Mouse (Mus musculus) erythroblast, embryonic 14.5 days (primary cell): ENCODE measurements around the gene Rhox6. TPM values are rescaled to one million over a fixed set of nuclear protein-coding genes. Genes with fewer than 3 reads are reported as not detected.
"Not testable (repeated sequence)": the region's sequence is repeated elsewhere in the genome, so short reads cannot be mapped to it uniquely, and the experiment has no call there.

Experiments used
- H3K27me3 ChIP-seq: 2 replicates; pipeline ENCODE4 v1.6.1; 2012; ENCODE audit warnings: inconsistent platforms; ENCODE audit not compliant: control insufficient read depth
- H3K36me3 ChIP-seq: 2 replicates; pipeline ENCODE4 v1.6.1; 2012; ENCODE audit warnings: mild to moderate bottlenecking, inconsistent platforms; ENCODE audit not compliant: control insufficient read depth
- H3K4me1 ChIP-seq: 2 replicates; pipeline ENCODE4 v1.6.1; 2012; ENCODE audit warnings: inconsistent platforms; ENCODE audit not compliant: control insufficient read depth
- H3K4me3 ChIP-seq: replicated peaks from 2 replicates; pipeline ENCODE3; 2012; ENCODE audit warnings: moderate library complexity, mild to moderate bottlenecking, inconsistent platforms
- H3K9me3 ChIP-seq: 2 replicates; pipeline ENCODE4 v1.6.1; 2012; ENCODE audit warnings: low read length, inconsistent platforms, mixed read lengths; ENCODE audit not compliant: control insufficient read depth
- GATA1 ChIP-seq: IDR thresholded peaks from 2 replicates; pipeline ENCODE4 v1.6.1; 2012; ENCODE audit warnings: low read length, inconsistent platforms, mixed read lengths
- TAL1 ChIP-seq: IDR thresholded peaks from 3 replicates; pipeline ENCODE4 v1.6.1; 2012; ENCODE audit warnings: low read length, inconsistent platforms, mixed read lengths
- polyA plus RNA-seq: library from polyadenylated mRNA; stranded (reverse); fragments of >175 nt; gene quantifications from 2 replicates; pipeline ENCODE4 v1.2.3, GENCODE M21; 2012

The Rhox6 gene
- polyA plus RNA-seq = not detected in 2 replicates

- not testable (repeated sequence) for H3K9me3 ChIP-seq, H3K36me3 ChIP-seq, H3K4me1 ChIP-seq, H3K4me3 ChIP-seq, H3K27me3 ChIP-seq
Observed at GRCm38 (mm10) chrX:37826610-37827009, at the start of gene Rhox6. Gene Rhox6 (plus strand): TSS chrX:37826910.

GRCm38 (mm10) chrX:37807286-37808080, 19.2 kb upstream of the Rhox6 start:
- no peaks in the 10 kb centered on the region; the same call in 1 of the 2 replicates for H3K27me3 ChIP-seq
- H3K4me3 ChIP-seq = no peak overlapping the region
- H3K4me1 ChIP-seq = no peaks in the 10 kb centered on the region
- TF ChIP-seq TAL1 (no peak), GATA1 (no peak)
- H3K36me3 ChIP-seq = no peaks in the 10 kb centered on the region
- peaks cover 10% of the 10 kb centered on the region for H3K9me3 ChIP-seq

DNA sequence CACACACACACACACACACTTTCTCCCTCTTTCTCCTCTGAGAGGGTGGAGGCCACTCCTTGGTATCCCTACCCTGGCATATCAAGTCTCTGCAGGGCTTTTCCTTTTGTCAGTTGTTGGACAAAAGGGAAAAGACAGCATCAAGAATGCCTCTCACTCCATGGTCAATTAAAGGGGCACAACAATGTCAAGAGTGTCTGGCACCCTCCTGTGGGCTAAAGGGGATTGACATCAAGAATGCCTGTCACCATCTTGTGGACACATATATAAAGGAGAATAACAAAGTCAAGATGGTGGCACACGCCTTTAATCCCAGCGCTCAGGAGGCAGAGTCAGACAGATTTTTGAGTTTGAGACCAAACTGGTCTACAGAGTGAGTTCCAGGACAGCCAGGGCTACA, 17.3 kb upstream of the Rhox6 start:
- TF ChIP-seq GATA1 (no peak), TAL1 (no peak)
- Histone ChIP-seq H3K4me3 (no peak overlapping the region), H3K9me3 (peaks cover 10% of the 10 kb centered on the region), H3K27me3 (no peaks in the 10 kb centered on the region; the same call in 1 of the 2 replicates), H3K36me3 (no peaks in the 10 kb centered on the region), H3K4me1 (no peaks in the 10 kb centered on the region)

DNA sequence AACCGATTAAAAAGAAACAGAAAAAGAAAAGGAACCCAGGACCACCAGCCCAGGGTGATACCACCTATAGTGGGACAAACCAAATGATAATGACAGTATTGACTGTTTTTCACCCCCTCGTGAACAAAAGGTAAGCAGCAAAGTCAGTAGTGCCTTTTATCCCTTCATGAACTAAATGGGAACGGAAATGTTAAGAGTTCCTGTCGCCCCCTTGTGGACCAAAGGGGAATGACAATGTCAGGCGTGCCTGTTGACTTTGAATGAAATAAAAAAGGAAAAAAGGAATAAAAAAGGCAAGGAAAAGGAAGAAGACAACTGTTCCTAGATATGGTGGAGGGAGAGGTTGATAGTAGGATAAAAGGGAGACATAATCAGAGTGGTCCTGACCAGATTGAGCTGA, 15.5 kb upstream of the Rhox6 start:
- H3K4me1 ChIP-seq = no peaks in the 10 kb centered on the region
- H3K4me3 ChIP-seq = no peak overlapping the region
- H3K36me3 ChIP-seq = no peaks in the 10 kb centered on the region
- H3K27me3 ChIP-seq = no peaks in the 10 kb centered on the region; the same call in 1 of the 2 replicates
- TF ChIP-seq GATA1 (no peak), TAL1 (no peak)
- H3K9me3 ChIP-seq = peaks cover 7% of the 10 kb centered on the region

- Histone ChIP-seq H3K4me1 (no peaks in the 10 kb centered on the region), H3K9me3 (no peaks in the 10 kb centered on the region; the same call in 1 of the 2 replicates), H3K27me3 (no peaks in the 10 kb centered on the region), H3K4me3 (no peak overlapping the region), H3K36me3 (no peaks in the 10 kb centered on the region)
- TF ChIP-seq GATA1 (no peak), TAL1 (no peak)
Observed at GRCm38 (mm10) chrX:37815665-37816064, 11.0 kb upstream of the Rhox6 start.

DNA sequence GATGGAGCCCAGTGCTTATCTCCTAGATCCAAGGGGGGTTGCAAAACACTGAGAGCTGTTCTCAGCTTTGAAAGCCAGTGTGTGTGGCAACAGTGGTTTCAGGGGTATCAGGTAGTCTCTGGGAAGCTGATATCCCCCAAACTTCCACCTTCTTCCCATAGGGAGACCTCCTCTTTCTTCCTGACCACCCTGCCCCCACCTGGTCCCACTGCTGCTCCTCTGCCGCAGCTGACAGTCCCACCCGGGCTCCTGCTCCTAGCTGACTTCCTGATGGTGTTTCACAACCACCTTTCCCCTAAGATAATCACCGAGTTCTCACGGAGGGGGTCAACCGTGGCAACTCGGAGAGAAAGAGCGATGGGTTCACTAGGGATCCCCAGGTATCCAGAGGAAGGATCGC, 4.7 kb downstream of the Rhox6 start, which contains the start of gene Rhox7a:
TSS of gene Rhox7a (plus strand) at position 301 of the 400 bp plus-strand sequence.
- not testable (repeated sequence) for H3K4me1 ChIP-seq, H3K36me3 ChIP-seq, H3K4me3 ChIP-seq, H3K9me3 ChIP-seq, H3K27me3 ChIP-seq

- no peak overlapping the region for H3K4me3 ChIP-seq
- H3K9me3 ChIP-seq = no peaks in the 10 kb centered on the region
- no peak for TF ChIP-seq TAL1
- no peak for TF ChIP-seq GATA1
- H3K4me1 ChIP-seq = no peaks in the 10 kb centered on the region
- H3K27me3 ChIP-seq = no peaks in the 10 kb centered on the region
- no peaks in the 10 kb centered on the region for H3K36me3 ChIP-seq
Observed at GRCm38 (mm10) chrX:37871641-37872040, 44.9 kb downstream of the Rhox6 start.

DNA sequence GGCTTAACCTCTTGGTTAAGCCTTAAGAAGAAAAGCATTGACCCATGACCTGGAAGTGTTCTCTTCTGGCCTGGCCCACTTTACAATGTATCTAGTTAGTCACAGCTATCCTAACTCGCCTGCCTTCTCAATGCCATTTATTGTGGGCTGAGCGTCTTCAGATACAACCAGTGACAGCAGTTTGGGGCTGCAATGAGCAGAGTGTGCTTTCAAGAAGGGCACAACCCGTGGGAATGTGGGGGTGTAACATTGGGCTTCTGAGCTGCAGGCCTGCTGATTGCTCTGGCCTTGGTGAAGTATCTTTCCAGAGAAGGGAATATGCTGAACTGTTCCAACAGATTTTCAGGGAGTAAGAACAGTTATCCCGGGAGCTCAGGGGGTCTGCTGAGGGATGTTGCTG, 52.1 kb downstream of the Rhox6 start, which contains the start of gene Rhox8:
TSS of gene Rhox8 (minus strand) at position 101 of the 400 bp plus-strand sequence.
- Histone ChIP-seq H3K4me3 (no peak within 1 kb of the TSS), H3K27me3 (no peaks in the 10 kb centered on the region), H3K4me1 (no peaks in the 10 kb centered on the region), H3K9me3 (no peaks in the 10 kb centered on the region; the same call in 1 of the 2 replicates), H3K36me3 (no peaks in the 10 kb centered on the region)
- TF ChIP-seq GATA1 = no peak
- no peak for TF ChIP-seq TAL1

Other genes starting within 250 kb of the Rhox6 start
- not detected in 2 replicates for gene Rhox3f, start 245.9 kb upstream of the Rhox6 start, polyA plus RNA-seq
- gene Rhox4f, start 219.2 kb upstream of the Rhox6 start, polyA plus RNA-seq = not detected in 2 replicates
- gene Rhox3g, start 198.3 kb upstream of the Rhox6 start, polyA plus RNA-seq = not detected in 2 replicates
- gene Rhox2g, start 183.4 kb upstream of the Rhox6 start, polyA plus RNA-seq = not detected in 2 replicates
- gene Rhox4g, start 175.6 kb upstream of the Rhox6 start, polyA plus RNA-seq = not detected in 2 replicates
- not detected in 2 replicates for gene Rhox3h, start 158.1 kb upstream of the Rhox6 start, polyA plus RNA-seq
- gene Rhox2h, start 153.6 kb upstream of the Rhox6 start, polyA plus RNA-seq = not detected in 2 replicates
- gene Rhox5, start 22.1 kb upstream of the Rhox6 start, polyA plus RNA-seq = 0.07 TPM in 1 of 2 replicates, not detected in the other
- not detected in 2 replicates for gene Rhox7a, start 4.8 kb downstream of the Rhox6 start, polyA plus RNA-seq
- not detected in 2 replicates for gene Rhox8, start 52.0 kb downstream of the Rhox6 start, polyA plus RNA-seq
- gene Rhox7b, start 70.3 kb downstream of the Rhox6 start, polyA plus RNA-seq = not detected in 2 replicates
- not detected in 2 replicates for gene Rhox9, start 74.9 kb downstream of the Rhox6 start, polyA plus RNA-seq
- not detected in 2 replicates for gene Btg1-ps1, start 191.9 kb downstream of the Rhox6 start, polyA plus RNA-seq
- gene Btg1-ps2, start 216.2 kb downstream of the Rhox6 start, polyA plus RNA-seq = not detected in 2 replicates
- not detected in 2 replicates for gene Rhox10, start 239.6 kb downstream of the Rhox6 start, polyA plus RNA-seq